Mouse (Mus musculus): ENCODE measurements around the gene Apod.

- TF ChIP-seq HCFC1 (IDR thresholded peaks at IDR 0.05; ENCODE audit: low read depth, low read length) (no peak), POLR2A (IDR thresholded peaks at IDR 0.05; ENCODE audit: low read depth, low read length) (no peak), CTCF (conservative IDR thresholded peaks at IDR 0.05 in 1 of 2, IDR thresholded peaks at IDR 0.05 in 1 of 2; ENCODE audit: low read depth in 2 of 2, low read length in 2 of 2) (no peak), PAX5 (IDR thresholded peaks at IDR 0.05; ENCODE audit: low read length) (no peak), ELF1 (IDR thresholded peaks at IDR 0.05; ENCODE audit: low read depth, low read length) (no peak), CHD2 (IDR thresholded peaks at IDR 0.05; ENCODE audit: low read length) (no peak), USF2 (conservative IDR thresholded peaks at IDR 0.05; ENCODE audit: low read depth, low read length) (no peak), TCF12 (IDR thresholded peaks at IDR 0.05; ENCODE audit: low read depth, low read length) (no peak), RAD21 (IDR thresholded peaks at IDR 0.05; ENCODE audit: low read depth, low read length) (no peak), MXI1 (IDR thresholded peaks at IDR 0.05; ENCODE audit: low read depth, low read length) (no peak), MAFK (IDR thresholded peaks at IDR 0.05; ENCODE audit: insufficient replicate concordance, low read length) (no peak)
Measured at GRCm38 (mm10) chr16:31312296-31312695, 2.3 kb downstream of the Apod start.
